Mouse (Mus musculus): ENCODE data around the gene Dennd2a.

Dennd2a gene

GRCm38 (mm10) chr6:39559276-39559939 is 1.7 kb upstream of the Dennd2a start:
- DNase-seq (ENCODE audit: extremely low read depth, insufficient read length, low spot score): no peak

- no peak for DNase-seq (ENCODE audit: extremely low read depth, insufficient read length, low spot score)
These were observed 587 bp downstream of the Dennd2a start for GRCm38 (mm10) chr6:39556900-39557659.

- DNase-seq (ENCODE audit: extremely low read depth, insufficient read length, low spot score): no peak
These were observed 2.1 kb downstream of the Dennd2a start for GRCm38 (mm10) chr6:39555648-39555945.

- no peak for DNase-seq (ENCODE audit: extremely low read depth, insufficient read length, low spot score)
These were observed 2.6 kb downstream of the Dennd2a start for GRCm38 (mm10) chr6:39554888-39555647.

GRCm38 (mm10) chr6:39551981-39552636 is 5.6 kb downstream of the Dennd2a start:
- no peak for DNase-seq (ENCODE audit: extremely low read depth, insufficient read length, low spot score)

- DNase-seq (ENCODE audit: extremely low read depth, insufficient read length, low spot score): no peak
These were observed 9.6 kb downstream of the Dennd2a start for GRCm38 (mm10) chr6:39548030-39548429.

- no peak for DNase-seq (ENCODE audit: extremely low read depth, insufficient read length, low spot score)
These were observed 12.2 kb downstream of the Dennd2a start for GRCm38 (mm10) chr6:39545474-39545873.

GRCm38 (mm10) chr6:39543769-39544420 is 13.8 kb downstream of the Dennd2a start:
- DNase-seq (ENCODE audit: extremely low read depth, insufficient read length, low spot score): no peak

- peak; percentile 54 for DNase-seq (ENCODE audit: extremely low read depth, insufficient read length, low spot score)
These were observed 14.8 kb downstream of the Dennd2a start for GRCm38 (mm10) chr6:39542631-39543597.

- no peak for DNase-seq (ENCODE audit: extremely low read depth, insufficient read length, low spot score)
These were observed 17.1 kb downstream of the Dennd2a start for GRCm38 (mm10) chr6:39540563-39540962.

- no peak for DNase-seq (ENCODE audit: extremely low read depth, insufficient read length, low spot score)
These were observed 17.9 kb downstream of the Dennd2a start for GRCm38 (mm10) chr6:39539679-39540155.

- no peak for DNase-seq (ENCODE audit: extremely low read depth, insufficient read length, low spot score)
These were observed 19.4 kb downstream of the Dennd2a start for GRCm38 (mm10) chr6:39538227-39538626.

- no peak for DNase-seq (ENCODE audit: extremely low read depth, insufficient read length, low spot score)
These were observed 20.4 kb downstream of the Dennd2a start for GRCm38 (mm10) chr6:39537276-39537675.

- DNase-seq (ENCODE audit: extremely low read depth, insufficient read length, low spot score): no peak
These were observed 21.0 kb downstream of the Dennd2a start for GRCm38 (mm10) chr6:39536621-39537020.

GRCm38 (mm10) chr6:39534944-39535343 is 22.7 kb downstream of the Dennd2a start:
- DNase-seq (ENCODE audit: extremely low read depth, insufficient read length, low spot score): no peak

GRCm38 (mm10) chr6:39528671-39529535 is 28.8 kb downstream of the Dennd2a start:
- DNase-seq (ENCODE audit: extremely low read depth, insufficient read length, low spot score): no peak

- DNase-seq (ENCODE audit: extremely low read depth, insufficient read length, low spot score): no peak
These were observed 29.9 kb downstream of the Dennd2a start for GRCm38 (mm10) chr6:39527811-39528210.

GRCm38 (mm10) chr6:39527337-39527784 is 30.3 kb downstream of the Dennd2a start:
- no peak for DNase-seq (ENCODE audit: extremely low read depth, insufficient read length, low spot score)
